Mouse (Mus musculus) naive thymus-derived CD4-positive, alpha-beta T cell, adult 2 months (primary cell): ENCODE data around the gene Shroom4.
"Not testable (repeated sequence)": the region's sequence is repeated elsewhere in the genome, so short reads cannot be mapped to it uniquely, and the experiment has no call there.

ENCODE experiments used
- DNase-seq: peaks from one replicate; pipeline ENCODE4 v3.0.0-alpha.2; 2011; ENCODE audit warnings: low read depth

Shroom4 gene

GRCm38 (mm10) chrX:6399626-6400397 is at the start of gene Shroom4:
TSS of gene Shroom4 (plus strand) at chrX:6399854.
- no peak for DNase-seq

- no peak for DNase-seq
Observed at GRCm38 (mm10) chrX:6356876-6357275, 42.8 kb upstream of the Shroom4 start.

- no peak for DNase-seq
Observed at GRCm38 (mm10) chrX:6357503-6358114, 42.0 kb upstream of the Shroom4 start.

- DNase-seq = no peak
Observed at GRCm38 (mm10) chrX:6368822-6369221, 30.8 kb upstream of the Shroom4 start.

GRCm38 (mm10) chrX:6370706-6371105 is 28.9 kb upstream of the Shroom4 start:
- DNase-seq = no peak

- no peak for DNase-seq
Observed at GRCm38 (mm10) chrX:6393861-6394260, 5.8 kb upstream of the Shroom4 start.

GRCm38 (mm10) chrX:6399193-6399592 is 461 bp upstream of the Shroom4 start:
- no peak for DNase-seq

- DNase-seq = no peak
Observed at GRCm38 (mm10) chrX:6400398-6401020, 855 bp downstream of the Shroom4 start.

GRCm38 (mm10) chrX:6402921-6403320 is 3.3 kb downstream of the Shroom4 start:
- no peak for DNase-seq

GRCm38 (mm10) chrX:6409114-6409513 is 9.5 kb downstream of the Shroom4 start:
- no peak for DNase-seq

- no peak for DNase-seq
Observed at GRCm38 (mm10) chrX:6415412-6415811, 15.8 kb downstream of the Shroom4 start.

- no peak for DNase-seq
Observed at GRCm38 (mm10) chrX:6415936-6416335, 16.3 kb downstream of the Shroom4 start.

GRCm38 (mm10) chrX:6418140-6418539 is 18.5 kb downstream of the Shroom4 start:
- no peak for DNase-seq

GRCm38 (mm10) chrX:6435260-6435659 is 35.6 kb downstream of the Shroom4 start:
- no peak for DNase-seq

- DNase-seq = no peak
Observed at GRCm38 (mm10) chrX:6446422-6446821, 46.8 kb downstream of the Shroom4 start.

- DNase-seq = no peak
Observed at GRCm38 (mm10) chrX:6448001-6448400, 48.3 kb downstream of the Shroom4 start.

GRCm38 (mm10) chrX:6453220-6453619 is 53.6 kb downstream of the Shroom4 start:
- DNase-seq = no peak

GRCm38 (mm10) chrX:6469251-6469650 is 69.6 kb downstream of the Shroom4 start:
- not testable (repeated sequence) for DNase-seq

- DNase-seq = not testable (repeated sequence)
Observed at GRCm38 (mm10) chrX:6472563-6472962, 72.9 kb downstream of the Shroom4 start.

GRCm38 (mm10) chrX:6475177-6475576 is 75.5 kb downstream of the Shroom4 start:
- no peak for DNase-seq

GRCm38 (mm10) chrX:6482268-6482667 is 82.6 kb downstream of the Shroom4 start:
- DNase-seq = no peak

GRCm38 (mm10) chrX:6483817-6484216 is 84.2 kb downstream of the Shroom4 start:
- DNase-seq = no peak

GRCm38 (mm10) chrX:6490433-6490832 is 90.8 kb downstream of the Shroom4 start:
- no peak for DNase-seq
